Mouse (Mus musculus): ENCODE results near the gene Prss16.

GRCm38 (mm10) chr13:22006334-22007120, 3.0 kb downstream of the Prss16 start:
- TF ChIP-seq POLR2A (IDR thresholded peaks at IDR 0.05; ENCODE audit: extremely low read depth, insufficient read depth, low read length) (no peak), CTCF (IDR thresholded peaks at IDR 0.05; ENCODE audit: extremely low read depth, insufficient read depth, low read length) (no peak)

All from cortical plate, adult 2 months (tissue).